Mouse (Mus musculus) embryo, embryonic 10.5 days (tissue): ENCODE data around the gene Armc10.
"Not testable (repeated sequence)": the region's sequence is repeated elsewhere in the genome, so short reads cannot be mapped to it uniquely, and the experiment has no call there.

ENCODE experiments used
- DNase-seq: peaks from one replicate; pipeline ENCODE4 v3.0.0-alpha.2; 2015; ENCODE audit warnings: low spot score

The Armc10 gene

GRCm38 (mm10) chr5:21645439-21646132, at the start of gene Armc10, which contains the start of gene Fbxl13:
Armc10 (plus strand) TSS chr5:21645813.
Fbxl13 (minus strand) TSS chr5:21645634.
- DNase-seq = peak; percentile 93

DNA sequence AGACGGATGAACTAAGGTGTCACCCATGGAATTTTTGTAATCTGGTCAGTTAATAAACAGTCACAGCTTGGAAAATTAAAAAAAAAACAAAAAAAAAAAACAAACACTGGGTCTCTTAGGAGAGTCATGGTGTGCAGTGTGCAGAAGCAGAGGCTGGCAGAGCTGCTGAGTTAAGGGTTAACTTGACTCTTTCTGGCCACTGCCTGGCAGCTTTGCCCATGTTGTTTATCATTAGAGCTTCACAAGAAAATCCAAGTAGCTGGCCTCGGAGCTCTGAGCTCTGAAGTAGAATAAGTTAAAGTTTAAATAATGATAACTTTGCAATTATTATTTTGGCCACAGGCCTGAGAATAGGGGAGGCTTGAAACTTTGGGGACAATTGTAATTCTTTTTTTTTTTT, 46.1 kb upstream of the Armc10 start:
- not testable (repeated sequence) for DNase-seq

DNA sequence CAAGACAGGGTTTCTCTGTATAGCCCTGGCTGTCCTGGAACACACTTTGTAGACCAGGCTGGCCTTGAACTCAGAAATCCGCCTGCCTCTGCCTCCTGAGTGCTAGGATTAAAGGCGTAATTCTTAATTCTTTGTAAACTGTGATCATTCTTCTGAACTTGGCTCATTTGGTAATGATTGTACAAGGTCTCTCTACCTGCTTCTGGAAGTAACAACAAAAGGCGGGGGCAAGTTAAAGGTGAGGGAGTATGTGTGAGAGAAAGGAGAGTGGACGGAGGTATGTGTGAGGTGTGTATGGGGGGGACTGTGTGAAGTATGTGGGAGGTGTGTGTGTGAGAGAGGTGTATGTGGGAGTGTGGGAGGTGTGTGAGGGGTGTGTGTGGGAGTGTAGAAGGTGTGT, 45.7 kb upstream of the Armc10 start:
- DNase-seq = no peak

- no peak for DNase-seq
Observed at GRCm38 (mm10) chr5:21605936-21606335, 39.7 kb upstream of the Armc10 start.

- DNase-seq = peak; percentile 23
Observed at GRCm38 (mm10) chr5:21608311-21609304, 37.0 kb upstream of the Armc10 start.

- DNase-seq = no peak
Observed at GRCm38 (mm10) chr5:21610996-21611395, 34.6 kb upstream of the Armc10 start.

- not testable (repeated sequence) for DNase-seq
Observed at GRCm38 (mm10) chr5:21614299-21614698, 31.3 kb upstream of the Armc10 start.

- no peak for DNase-seq
Observed at GRCm38 (mm10) chr5:21616450-21617009, 29.1 kb upstream of the Armc10 start.

GRCm38 (mm10) chr5:21625916-21626315, 19.7 kb upstream of the Armc10 start:
- DNase-seq = no peak

- peak; percentile 64 for DNase-seq
Observed at GRCm38 (mm10) chr5:21640961-21641360, 4.7 kb upstream of the Armc10 start.

DNA sequence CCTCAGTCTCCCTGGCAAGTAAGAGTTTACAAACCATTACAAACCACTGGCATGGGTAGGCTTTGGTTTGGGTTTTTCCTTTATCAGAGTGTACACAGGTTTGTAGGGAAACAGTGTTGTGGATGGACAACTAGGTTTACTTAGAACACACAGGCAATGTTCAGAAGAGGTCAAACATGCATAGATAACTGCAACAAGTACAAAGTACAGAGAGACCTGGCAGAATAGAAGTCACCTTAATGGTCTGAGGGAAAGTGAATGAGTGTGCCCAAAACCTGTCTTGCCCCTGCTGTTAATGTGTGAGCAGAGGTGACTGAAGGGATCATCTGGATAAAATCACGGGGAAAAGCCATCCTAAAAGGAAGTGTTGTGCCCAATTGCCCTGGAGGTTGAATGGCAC, 2.0 kb upstream of the Armc10 start:
- DNase-seq = no peak

- no peak for DNase-seq
Observed at GRCm38 (mm10) chr5:21644891-21645438, 648 bp upstream of the Armc10 start.

DNA sequence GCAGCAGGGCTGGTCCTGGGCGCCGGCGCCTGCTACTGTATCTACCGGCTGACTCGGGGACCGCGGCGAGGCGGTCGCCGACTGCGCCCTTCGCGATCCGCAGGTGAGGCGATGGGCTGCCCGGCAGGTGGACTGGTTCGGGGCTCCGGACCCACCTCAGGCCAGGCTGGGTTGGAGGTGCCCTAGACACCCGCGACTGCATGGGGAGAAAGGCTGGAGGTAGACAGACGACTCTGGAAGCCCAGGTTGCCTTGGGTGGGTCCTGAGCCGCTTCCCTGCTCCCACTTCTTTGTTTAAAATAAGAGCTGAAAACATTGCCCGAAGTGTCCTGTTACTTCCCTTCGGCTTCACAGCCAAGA, 499 bp downstream of the Armc10 start:
- no peak for DNase-seq

GRCm38 (mm10) chr5:21650736-21651135, 5.1 kb downstream of the Armc10 start:
- no peak for DNase-seq

- DNase-seq = no peak
Observed at GRCm38 (mm10) chr5:21651885-21652612, 6.4 kb downstream of the Armc10 start.

DNA sequence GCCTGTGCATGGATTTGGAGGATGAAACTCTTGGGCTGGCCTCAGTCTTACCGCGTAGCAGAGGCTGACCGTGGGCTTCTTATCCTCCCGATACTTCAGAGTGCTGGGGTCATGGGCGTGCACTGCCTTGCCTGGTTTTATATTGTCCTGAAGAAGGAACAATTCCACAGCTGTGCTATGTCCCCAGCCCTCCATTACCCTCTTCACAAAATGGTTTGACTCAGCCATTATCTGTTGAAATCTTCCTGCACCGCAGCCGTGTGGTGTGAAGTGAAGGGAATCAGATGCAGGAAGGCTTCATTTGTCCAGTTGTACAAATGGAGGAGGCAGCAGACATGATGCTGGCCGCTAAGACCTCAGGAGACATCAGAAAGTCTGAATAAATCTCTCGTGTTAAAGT, 11.3 kb downstream of the Armc10 start:
- no peak for DNase-seq

DNA sequence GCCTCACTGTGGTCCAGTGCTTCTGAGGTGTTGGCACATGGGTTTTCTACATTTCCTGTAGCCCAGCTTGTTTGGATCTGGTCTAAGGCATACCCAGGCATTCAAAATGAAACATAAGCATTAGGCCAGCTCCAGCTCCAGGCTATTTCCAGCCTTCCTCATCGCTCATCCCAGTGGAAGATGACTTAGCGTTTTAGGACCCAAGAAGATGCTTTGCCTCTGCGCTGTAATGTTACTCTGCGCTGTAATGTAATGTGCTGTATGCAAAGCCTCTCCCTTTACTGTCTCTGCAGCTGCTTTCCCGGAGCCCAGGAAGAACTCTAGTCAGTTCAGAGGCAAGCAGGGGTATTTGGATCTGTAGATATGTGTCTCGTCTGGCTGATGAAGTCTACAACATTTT, 12.4 kb downstream of the Armc10 start:
- no peak for DNase-seq

DNA sequence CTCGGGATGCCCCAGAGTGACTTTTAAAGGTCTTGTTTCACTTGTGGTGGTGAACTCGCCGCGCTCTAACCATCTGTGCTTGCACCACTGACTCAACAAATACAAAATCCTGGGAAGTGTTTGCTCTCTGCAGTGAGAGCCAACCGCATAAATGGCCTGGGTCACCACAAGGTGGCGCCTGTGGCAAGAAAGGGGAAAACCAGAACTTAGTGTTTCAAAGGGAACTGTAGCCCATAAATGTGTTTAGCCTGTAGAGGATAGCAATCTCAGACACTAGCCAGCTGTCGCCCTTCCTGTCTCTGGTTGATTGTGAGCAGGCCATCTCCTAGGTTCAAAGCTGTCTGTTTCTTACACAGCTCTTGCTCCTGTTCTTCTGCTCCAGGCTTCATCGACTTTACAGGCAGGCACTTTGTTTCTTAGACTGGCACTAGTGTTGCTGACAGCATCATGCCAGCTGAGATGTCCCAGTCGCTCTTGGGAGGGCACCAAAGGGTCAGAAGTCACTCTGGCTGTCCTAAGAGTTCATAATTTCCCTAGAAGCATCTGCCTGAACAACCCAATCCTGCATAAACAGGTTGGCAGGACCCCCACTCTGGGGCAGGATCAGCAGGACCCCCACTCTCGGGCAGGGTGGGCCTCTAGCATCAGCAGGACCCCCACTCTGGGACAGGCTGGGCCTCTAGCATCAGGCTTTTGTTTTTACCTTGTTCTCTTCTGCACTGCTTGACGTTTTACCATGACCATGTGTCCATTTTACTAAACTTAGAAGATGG, 13.2 kb downstream of the Armc10 start:
- DNase-seq = peak; percentile 79

- DNase-seq = no peak
Observed at GRCm38 (mm10) chr5:21660850-21661249, 15.2 kb downstream of the Armc10 start.

DNA sequence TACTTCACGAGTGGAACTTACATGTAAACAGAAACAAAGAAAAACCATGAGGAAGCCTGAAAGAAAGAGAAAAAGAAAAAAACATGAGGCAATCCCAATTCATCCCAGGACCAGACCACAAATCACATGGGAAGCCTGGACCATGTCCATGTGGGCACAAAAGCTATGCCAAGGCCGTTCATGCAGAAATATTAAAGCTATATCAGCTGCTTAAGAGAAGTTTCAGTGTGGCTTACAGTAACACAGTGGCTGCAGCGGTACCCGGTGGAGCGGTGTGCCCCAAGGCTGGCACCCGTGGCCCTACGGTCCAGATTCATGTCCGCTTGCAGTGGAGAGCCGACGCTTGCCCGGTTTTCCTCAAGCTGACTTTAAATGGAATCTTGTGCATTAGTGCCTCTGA, 17.5 kb downstream of the Armc10 start:
- DNase-seq = no peak
